Mouse (Mus musculus) ovary, adult 2 months (tissue): ENCODE data around the gene Tnp1. TPM values are rescaled to one million over a fixed set of nuclear protein-coding genes. Genes with fewer than 3 reads are reported as not detected.

Source experiments
- polyA plus RNA-seq: library from polyadenylated mRNA; depleted of rRNA; stranded (reverse); fragments of >200 nt; gene quantifications from 2 replicates; pipeline ENCODE4 v1.2.3, GENCODE M21; 2012; rRNA removed

The Tnp1 gene
- not detected in 2 replicates for polyA plus RNA-seq

GRCm38 (mm10) chr1:73015731-73016130 is at the start of gene Tnp1:
Gene Tnp1, minus strand, starts transcription at chr1:73015909.

Other genes starting within 250 kb of the Tnp1 start
- 269 and 314 TPM in 2 replicates for gene Igfbp2, start 191.4 kb downstream of the Tnp1 start, polyA plus RNA-seq
- 103 and 107 TPM in 2 replicates for gene Igfbp5, start 141.0 kb downstream of the Tnp1 start, polyA plus RNA-seq